Mouse (Mus musculus) layer of hippocampus, adult 2 months (tissue): ENCODE results near the gene Frmpd1. TPM values are rescaled to one million over a fixed set of nuclear protein-coding genes. Genes with fewer than 3 reads are reported as not detected.
A peak's percentile ranks its signal among the peaks of the same experiment; 100 is the strongest.

ENCODE experiments used
- DNase-seq, 2 experiments: peaks; one replicate each; pipeline ENCODE4 v3.0.0; 2022; ENCODE audit warnings: low spot score in 2 of 2
- H3K27ac ChIP-seq: fragments of 200-600 bp; 2 replicates; pipeline ENCODE4 v1.8.1; 2022
- H3K4me3 ChIP-seq: fragments of 200-600 bp; 2 replicates; pipeline ENCODE4 v1.8.1; 2022; ENCODE audit warnings: mild to moderate bottlenecking
- CTCF ChIP-seq: fragments of 200-600 bp; conservative IDR thresholded peaks from 2 replicates; pipeline ENCODE4 v1.8.1; 2022; ENCODE audit warnings: antibody characterized with exemption, mild to moderate bottlenecking, moderate library complexity
- total RNA-seq, 2 experiments: library from RNA; stranded (reverse); gene quantifications; 2 replicates each; pipeline ENCODE4 v1.2.3; 2021

Gene Frmpd1
- total RNA-seq, 2 experiments from 2014 or later: 15.7 to 16.4 TPM

DNA sequence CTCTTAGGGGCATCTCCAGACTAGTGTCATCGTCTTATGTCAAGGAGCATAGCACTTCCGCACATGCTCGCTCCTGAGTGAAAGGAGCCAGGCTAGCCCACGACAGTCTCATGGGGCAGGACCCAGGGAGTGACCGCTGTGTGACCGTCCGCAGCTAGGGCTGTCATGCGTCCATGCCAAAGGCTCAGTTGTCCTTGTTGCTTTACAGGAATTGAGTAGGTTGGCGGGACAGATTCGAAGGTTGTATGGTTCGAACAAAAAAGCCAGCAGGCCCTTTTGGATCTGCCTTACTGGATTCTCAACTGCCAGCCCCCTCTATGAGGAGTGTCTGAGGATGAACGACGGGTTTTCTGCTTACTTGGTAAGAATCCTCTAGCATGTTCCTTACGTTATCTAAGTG, 120.9 kb downstream of the Frmpd1 start:
- H3K4me3 ChIP-seq: no peak overlapping the region
- no peak for DNase-seq
- no peak for TF ChIP-seq CTCF
- no peak overlapping the region for H3K27ac ChIP-seq

DNA sequence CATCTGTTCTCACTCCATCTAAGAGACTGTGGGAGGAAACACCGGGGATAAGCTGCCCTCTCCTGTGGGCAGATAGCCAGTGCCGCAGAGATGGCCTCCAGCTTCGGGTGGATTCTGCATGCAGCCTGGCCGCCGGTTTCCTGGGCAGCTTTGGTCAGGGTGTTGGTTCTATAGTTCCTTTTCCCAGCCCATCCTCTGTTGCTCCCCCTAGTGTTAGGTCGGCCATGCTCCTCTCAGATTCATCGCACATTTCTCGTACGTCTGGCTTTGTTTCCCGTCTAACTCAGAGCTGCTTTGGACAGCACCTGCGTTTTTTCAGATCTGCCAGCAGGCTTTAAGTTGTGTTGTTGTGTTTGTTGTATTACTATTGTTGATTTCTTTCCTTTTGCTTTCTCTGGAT, 123.4 kb downstream of the Frmpd1 start:
- no peak overlapping the region for H3K4me3 ChIP-seq
- TF ChIP-seq CTCF: peak; percentile 72
- DNase-seq: no peak
- H3K27ac ChIP-seq: no peak overlapping the region

DNA sequence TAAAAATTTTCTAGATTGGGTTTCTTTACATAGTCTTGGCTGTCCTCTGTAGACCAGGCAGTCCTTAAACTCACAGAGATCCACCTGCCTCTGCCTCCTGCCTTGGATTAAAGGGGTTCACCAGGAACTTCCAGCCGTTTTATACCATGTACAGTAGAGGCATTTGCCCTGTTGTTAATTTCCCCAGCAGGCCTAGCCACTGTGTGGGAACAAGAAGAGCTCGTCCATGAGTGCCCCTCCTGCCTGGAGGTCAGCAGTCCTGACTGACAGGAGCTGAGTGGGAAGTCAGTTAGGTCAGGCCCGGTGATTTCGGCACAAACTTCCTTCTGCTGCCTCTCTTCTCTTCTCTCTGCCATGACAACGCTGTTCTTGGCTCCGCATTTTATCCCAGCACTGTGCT, 123.9 kb downstream of the Frmpd1 start:
- no peak overlapping the region for H3K4me3 ChIP-seq
- no peak overlapping the region for H3K27ac ChIP-seq
- no peak for DNase-seq
- no peak for TF ChIP-seq CTCF

DNA sequence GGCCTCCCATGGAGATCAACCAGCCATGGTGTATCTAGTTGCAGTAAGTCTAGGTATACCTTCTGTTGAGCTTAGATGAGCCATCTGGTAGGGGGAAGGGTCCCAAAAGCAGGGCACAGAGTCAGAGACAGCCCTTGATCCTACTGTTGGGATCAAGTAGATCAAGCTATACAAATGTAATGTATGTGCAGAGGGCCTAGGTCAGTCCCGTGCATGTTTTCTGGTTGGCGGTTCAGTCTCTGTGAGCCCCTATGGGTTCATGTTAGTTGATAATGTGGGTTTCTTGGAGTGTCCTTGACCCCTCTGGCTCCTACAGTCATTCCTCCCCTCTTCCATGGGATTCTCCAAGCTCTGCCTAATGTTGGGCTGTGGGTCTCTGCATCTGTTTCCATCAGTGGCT, 126.4 kb downstream of the Frmpd1 start:
- TF ChIP-seq CTCF: no peak

DNA sequence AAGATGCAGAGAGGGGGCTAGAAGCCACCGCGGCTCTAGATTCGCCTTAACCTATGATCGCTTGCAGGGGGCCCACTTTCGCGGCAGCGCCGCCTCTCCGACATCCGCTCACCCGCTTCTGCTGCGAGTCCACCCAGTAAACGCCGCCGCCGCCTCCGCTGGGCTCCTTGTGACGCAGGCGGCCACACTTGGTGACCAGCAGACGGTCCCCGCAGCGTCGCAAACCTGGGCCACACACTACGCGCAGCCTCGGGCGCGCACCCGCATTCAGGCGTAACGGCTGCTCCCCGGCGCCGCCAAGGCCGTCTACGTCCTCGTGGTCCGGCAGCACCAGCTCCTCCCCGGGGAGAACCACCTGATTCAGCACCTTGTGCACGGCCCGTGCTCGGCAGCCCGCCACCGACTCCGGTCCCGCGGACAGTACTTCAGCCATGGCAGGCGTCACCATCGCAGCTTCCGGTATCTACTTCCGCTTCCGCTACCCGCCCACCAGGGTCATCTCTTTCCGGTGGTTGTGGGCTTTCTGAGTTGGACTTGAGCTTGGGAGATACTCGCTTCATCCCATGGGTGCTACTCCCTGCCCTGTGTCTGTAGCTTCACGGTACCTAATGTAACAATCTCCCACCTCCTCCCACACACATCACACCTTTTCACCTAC, 135.6 kb downstream of the Frmpd1 start:
- Histone ChIP-seq H3K27ac (peak overlapping the region; percentile 96), H3K4me3 (peak overlapping the region; percentile 87)
- DNase-seq: peak; percentile 81 to 85
- peak; percentile 52 for TF ChIP-seq CTCF

More for the DNA sequence above, 126.4 kb downstream of the Frmpd1 start:
- H3K27ac ChIP-seq: no peak overlapping the region
- no peak overlapping the region for H3K4me3 ChIP-seq
- no peak for DNase-seq

DNA sequence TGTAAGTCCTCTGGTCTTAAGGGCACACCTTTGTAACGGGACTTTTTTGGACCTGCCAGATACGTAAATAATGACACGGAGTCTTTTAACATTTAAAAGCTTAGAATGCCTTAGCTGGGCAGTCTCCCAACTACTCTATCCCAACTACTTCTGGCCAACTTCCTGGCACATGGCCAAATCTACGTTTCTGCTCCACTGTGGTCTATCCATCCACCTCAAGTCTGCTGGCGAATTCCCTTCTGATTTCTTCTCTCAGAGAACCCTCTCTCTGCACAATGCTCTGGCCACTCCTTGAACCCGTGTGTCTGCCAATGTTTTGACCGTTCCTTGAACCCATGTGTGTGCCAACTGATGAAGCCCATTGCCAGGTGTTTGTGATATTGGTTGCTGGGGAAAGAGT, 146.5 kb downstream of the Frmpd1 start:
- no peak for DNase-seq
- TF ChIP-seq CTCF: no peak
- Histone ChIP-seq H3K27ac (no peak overlapping the region), H3K4me3 (no peak overlapping the region)

DNA sequence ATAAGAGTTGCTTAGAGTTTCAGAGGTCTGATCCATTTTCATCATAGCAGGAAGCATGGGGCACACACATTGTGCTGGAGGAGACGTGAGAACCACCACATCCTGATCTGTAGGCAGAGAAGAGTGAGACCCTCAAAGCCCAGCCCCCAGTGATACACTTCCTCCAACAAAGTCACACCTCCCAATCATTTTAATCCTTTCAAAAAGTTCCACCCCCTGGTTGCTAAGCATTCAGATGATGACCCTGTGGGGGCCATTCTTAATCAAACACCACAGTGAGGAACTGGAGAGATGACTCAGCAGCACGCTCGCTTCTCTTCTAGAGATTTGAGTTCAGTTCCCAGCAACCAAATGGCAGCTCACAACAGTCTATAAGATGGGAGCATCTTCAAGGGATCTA, 147.8 kb downstream of the Frmpd1 start:
- H3K4me3 ChIP-seq: no peak overlapping the region
- TF ChIP-seq CTCF: no peak
- no peak for DNase-seq
- no peak overlapping the region for H3K27ac ChIP-seq

Other genes starting within 250 kb of the Frmpd1 start
- 10 to 100 TPM; 26.2 to 29.2 TPM for gene Grhpr, start 203.5 kb upstream of the Frmpd1 start, total RNA-seq
- 10 to 100 TPM in 1 of 2 experiments, 1 to 10 TPM in 1; 9.3 to 10.1 TPM for gene Zbtb5, start 172.5 kb upstream of the Frmpd1 start, total RNA-seq
- gene Polr1e, start 166.3 kb upstream of the Frmpd1 start, total RNA-seq: 10 to 100 TPM; 11.3 to 12.8 TPM
- gene Fbxo10, start 100.3 kb upstream of the Frmpd1 start, total RNA-seq: 10 to 100 TPM; 46.1 to 48.0 TPM
- 10 to 100 TPM; 58.4 to 67.6 TPM for gene Tomm5, start 76.8 kb upstream of the Frmpd1 start, total RNA-seq
- gene Trmt10b, start 112.3 kb downstream of the Frmpd1 start, total RNA-seq: 10 to 100 TPM; 13.8 to 16.1 TPM
- gene Dcaf10, start 157.2 kb downstream of the Frmpd1 start, total RNA-seq: 10 to 100 TPM; 16.1 to 16.9 TPM
- gene Exosc3, start 157.9 kb downstream of the Frmpd1 start, total RNA-seq: 10 to 100 TPM; 15.3 to 15.7 TPM
- gene Slc25a51, start 223.9 kb downstream of the Frmpd1 start, total RNA-seq: 100 to 1,000 TPM; 141 to 144 TPM